Mouse (Mus musculus) spleen, postnatal 14 days (tissue): ENCODE data around the gene Rps9.
A peak's percentile ranks its signal among the peaks of the same experiment; 100 is the strongest.

Source experiments
- DNase-seq, 2 experiments: peaks; one replicate each; pipeline ENCODE4 v3.0.0; 2021 to 2022; ENCODE audit warnings: low spot score in 2 of 2

The Rps9 gene

DNA sequence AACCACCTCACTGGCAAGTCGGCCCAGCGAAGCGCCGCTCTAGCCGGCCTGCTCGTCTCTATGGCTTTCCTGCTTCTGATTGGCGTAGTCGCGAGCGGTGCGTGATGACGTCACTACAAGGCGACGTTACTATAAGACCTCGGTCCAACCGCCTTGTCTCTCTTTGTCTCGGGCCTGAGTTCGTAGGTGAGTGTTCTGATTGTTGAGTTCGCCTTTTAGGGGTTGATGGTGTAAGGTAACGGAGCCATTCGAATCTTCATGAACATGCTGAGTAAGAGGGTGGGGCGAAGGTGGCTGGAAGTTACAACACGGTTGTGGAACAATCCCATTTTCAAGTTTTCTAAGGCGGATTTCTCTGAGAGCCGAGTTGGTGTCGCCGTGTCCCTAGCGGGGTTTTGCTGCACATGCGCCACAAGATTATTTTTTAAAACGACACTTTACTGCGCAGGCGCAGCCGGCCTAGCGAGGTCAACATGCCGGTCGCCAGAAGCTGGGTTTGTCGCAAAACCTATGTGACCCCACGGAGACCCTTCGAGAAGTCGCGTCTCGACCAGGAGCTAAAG, at the start of gene Rps9:
Gene Rps9, plus strand, starts transcription at position 115 of the 563 bp plus-strand sequence.
- DNase-seq = peak; percentile 92 to 95

DNA sequence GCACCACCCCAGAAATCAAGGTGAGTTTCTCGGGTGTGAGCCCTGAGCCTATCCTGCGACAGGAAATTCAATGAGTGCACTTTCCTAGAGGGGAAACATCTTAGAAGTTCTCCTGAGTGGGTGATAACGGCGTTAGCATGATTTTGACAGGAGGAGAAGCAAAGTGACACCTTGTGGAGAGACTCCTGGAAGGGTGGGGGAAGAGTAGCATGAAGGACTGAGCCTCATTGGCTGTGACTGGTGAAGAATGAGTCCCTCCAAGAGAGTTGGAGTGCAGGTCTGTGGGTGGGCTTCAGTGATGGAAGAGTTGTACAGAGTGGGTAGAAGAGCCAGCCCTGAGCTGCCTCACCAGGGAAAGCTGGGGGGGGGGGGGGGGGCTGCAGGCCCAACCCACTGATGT, 46.8 kb upstream of the Rps9 start:
- no peak for DNase-seq

DNA sequence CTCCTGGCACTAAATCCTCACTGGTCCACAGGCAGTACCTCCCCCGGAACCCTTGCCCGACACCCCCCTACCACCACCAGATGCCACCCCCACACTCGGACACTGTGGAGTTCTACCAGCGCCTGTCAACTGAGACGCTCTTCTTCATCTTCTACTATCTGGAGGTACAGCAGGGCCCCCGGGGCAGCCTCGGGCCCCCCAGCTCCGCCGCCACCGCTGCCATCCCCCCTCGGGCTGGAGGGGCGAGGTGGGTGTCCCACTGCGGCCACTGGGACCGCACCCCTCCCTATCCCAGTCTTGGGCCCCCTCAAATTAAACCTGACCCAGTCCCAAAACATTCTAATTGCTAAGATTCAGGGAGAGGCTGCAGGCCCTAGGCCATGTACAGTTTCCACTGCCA, 45.2 kb upstream of the Rps9 start:
- DNase-seq = no peak

DNA sequence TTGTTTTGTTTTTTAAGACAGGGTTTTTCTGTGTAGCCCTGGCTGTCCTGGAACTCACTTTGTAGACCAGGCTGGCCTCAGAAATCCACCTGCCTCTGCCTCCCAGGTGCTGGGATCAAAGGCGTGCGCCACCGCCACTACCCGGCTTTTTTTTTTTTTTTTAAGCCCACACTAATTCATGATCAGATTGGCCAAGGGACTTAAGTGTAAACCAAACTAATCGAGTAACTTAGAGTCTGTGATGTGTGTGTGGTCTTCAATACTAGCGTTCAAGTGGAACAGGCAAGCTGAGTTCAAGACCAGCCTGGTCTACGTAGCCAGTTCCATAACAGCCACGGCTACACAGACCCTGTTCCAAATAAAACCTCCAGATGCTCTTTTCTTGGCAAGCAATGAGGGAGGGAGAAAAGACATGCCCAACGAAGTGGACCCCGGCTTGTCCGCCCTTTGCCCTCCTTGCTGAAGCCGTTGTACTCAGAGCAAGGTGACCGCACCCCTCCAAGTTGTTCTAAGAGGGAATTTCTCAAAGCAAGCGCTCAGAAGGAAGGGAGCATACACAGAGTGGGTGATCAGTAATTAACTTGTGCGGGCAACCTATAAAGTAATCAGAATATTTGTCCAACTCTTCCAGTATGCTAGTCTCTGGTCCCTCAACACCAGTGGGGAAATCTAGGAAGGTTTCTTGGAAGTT, 39.1 kb upstream of the Rps9 start:
- no peak for DNase-seq

DNA sequence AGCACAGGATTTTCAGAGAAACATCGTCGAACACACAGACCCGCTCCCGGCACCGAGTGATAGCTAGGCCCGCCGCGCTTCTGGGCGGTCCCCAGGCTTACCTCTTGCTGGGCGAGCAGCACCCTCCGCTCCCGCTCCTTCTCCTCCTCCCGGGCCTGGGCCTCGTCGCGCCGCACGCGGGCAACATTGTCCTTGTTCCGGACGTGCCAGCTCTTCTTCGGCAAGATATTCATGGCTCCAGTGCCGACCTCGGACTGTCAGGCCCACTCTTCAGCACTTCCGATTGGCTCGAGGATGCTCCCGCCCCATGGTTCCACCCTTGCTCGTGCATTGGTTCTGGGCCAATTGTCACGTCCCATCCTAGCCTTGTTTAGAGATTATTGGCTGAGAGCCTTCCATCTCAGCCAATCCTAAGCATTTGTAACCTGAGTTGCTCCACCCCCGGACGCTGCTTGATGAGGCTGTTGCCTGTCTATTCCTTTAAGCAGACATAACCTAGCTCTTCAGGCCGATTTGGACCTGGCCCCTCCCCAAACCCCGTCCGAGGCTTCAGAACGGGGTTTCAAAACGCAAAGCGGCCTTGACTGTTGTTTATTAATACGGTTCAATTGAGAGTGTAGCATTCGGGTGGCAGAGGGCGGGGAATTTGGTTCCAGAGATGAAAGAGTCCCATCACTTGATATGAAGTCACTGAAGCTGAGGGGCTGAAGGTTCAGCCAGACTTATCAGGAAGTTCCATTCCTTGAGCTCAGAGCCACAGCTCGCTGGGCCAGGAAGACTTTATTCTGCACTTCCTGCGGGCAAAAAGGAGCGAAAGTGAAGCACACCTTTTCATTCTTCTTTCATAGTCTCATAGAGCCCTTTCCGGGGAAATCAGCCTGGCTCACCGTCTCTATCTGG, 38.3 kb upstream of the Rps9 start, which contains the start of gene Leng1:
Gene Leng1, minus strand, starts transcription at position 626 of the 900 bp plus-strand sequence.
- peak; percentile 84 to 86 for DNase-seq

DNA sequence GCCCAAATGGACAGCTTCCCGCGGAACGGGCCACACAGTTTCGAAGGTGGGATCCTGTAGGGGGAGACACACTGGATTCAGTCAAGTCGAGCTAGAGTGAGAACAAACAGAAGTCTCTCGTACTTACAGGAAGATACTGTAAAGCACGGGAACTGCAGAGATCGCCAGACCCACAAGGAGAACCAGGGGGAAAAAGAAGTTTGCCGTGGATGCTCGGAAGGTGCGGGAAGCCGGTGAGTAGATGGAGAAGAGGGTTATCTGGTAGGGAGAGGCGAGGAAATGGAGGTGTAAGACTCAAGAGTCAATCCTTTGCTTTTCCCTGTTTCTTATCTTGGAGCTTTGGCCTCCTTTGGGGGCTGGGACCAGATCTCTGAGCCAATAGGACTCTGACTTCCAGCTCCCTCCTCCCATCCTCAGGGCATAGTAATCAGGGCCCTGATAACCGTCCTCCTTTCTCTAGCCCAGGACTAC, 36.8 kb upstream of the Rps9 start:
- no peak for DNase-seq

DNA sequence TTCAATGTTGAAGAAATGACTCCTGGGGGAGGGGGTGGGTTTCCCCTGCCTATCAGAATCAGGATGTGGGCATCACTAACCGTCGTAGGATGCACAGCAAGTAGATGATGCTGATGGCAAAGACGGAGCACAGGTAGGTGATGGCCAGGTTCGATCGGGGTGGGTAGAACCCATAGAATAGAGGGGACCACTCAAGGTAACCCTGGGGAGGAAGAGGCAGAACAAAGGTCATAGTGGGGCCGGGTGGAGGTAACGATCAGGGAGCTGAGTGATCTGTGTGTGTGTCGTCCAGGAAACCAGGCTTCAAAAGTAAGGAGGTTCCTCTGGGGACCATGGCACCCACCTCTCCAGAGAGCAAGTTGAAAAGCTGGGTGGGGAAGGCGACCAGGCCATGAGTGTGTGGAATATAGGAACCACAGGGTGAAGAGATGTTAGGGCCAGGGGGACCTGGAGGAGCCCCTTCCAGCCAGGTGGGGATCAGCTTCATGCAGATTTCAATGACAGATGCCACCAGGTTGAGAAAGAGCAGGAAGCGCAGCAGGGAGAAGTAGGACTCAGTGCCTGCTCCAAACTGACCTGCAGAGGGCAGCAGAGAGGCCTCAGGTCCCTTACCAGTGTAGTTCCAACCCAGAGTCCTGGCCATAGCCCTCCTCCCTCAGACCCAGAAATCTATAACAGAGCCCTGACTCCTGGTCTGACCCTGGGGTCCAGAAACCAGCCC, 29.1 kb upstream of the Rps9 start:
- DNase-seq = peak; percentile 59 to 80

DNA sequence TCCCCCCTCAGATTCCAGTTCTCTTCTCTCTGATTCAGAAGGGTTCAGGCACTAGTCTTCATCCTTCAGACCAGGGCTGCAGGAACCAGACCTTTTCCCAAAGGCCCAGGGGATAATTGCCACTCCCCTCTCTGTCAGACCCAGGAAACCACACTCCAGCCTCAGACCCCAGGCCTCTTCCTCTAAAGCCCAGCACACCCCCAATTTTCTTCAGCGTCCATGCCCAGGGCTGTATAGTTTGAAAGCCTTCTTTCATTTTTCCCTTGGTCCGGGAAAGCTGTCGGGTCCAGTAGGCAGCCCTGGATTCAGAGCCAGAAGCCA, 28.6 kb upstream of the Rps9 start:
- no peak for DNase-seq

DNA sequence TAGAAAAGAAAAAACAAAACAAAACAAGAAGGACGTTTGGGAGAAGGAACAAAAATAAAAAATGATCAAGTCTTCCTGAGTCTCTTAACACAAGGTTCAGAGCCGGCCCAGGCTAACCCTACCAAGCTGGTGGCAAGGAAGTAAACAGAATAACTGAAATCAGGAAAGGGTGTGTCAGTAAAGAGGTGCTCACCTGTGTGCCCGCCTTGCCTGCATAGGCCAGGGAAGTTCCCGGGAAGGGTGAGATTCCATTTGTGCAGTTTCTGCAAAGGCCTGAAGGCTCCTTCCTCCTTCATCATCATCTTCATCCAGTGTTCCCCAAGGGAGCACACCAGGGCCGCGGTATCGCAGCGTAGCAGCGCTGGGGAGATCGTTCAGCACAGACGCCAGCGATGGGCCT, 27.4 kb upstream of the Rps9 start:
- DNase-seq = no peak

DNA sequence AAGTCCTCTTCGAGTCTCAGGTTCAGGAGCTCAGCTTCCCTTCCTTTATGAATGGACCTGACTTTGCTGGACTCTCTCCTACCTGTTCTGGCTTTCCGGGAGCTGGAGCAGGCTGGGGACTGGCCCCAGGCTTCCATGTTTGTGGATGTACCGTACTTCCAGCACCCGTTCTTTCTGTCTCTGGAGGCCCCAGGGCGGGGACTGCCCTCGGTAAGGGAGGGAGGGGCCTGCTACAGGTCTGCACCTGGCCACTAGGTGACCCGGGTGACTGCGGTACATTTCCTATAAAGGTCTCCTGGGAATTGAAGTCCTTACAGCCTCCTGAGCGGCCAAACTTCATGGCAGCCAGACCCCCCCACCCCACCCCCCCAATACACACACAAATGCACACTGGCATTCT, 26.5 kb upstream of the Rps9 start, which contains the start of gene Tmc4:
Gene Tmc4, minus strand, starts transcription at position 212 of the 400 bp plus-strand sequence.
- no peak for DNase-seq

DNA sequence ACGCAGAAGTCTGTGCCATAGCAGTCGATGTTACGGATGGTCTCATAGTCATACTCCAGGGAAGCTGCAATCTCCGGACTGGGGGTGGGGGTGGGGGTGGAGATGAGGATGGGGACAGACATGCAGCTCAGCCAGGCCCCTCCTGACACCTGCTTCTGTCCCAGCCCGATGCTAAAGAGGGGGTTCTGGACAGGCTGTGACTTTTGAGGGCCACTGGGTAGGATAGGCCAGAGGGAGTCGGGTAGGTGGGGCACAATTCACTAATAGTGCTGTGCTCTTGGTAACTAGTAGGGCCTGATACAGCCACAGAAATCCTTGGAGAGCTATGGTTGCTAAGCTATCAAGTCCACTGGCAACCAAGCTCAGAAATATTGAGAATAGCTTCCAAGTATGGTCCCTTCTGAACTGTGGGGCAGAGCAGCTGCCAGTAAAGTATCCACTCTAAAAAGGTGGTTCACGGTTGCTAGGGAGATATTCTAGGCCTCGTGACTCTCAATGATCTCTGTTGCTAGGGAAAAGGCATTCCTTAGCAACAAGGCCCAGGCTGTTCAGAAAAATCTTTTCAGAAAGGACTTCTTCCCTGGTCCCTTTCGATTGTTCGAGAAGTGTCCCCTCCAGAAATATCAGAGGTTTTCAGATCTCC, 19.8 kb upstream of the Rps9 start:
- no peak for DNase-seq

DNA sequence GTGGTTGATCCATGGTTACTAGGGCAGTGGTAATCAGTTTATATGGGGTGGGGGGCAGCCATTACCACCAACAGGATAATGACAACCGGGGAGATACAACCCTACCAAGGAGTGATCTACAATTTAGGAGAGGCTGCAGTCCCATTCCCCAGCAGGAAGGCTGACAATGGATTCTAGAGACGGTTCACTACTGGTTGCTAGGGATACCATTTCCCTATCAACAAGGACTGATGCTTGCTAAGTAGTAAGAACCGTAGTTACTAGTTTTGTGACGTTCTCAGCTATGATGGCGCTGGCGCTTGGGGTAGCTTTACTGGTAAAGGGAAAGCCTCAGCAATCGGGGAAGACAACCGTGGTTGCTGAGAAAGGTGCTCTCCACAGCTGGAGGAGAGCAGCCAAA, 19.1 kb upstream of the Rps9 start:
- DNase-seq = no peak

DNA sequence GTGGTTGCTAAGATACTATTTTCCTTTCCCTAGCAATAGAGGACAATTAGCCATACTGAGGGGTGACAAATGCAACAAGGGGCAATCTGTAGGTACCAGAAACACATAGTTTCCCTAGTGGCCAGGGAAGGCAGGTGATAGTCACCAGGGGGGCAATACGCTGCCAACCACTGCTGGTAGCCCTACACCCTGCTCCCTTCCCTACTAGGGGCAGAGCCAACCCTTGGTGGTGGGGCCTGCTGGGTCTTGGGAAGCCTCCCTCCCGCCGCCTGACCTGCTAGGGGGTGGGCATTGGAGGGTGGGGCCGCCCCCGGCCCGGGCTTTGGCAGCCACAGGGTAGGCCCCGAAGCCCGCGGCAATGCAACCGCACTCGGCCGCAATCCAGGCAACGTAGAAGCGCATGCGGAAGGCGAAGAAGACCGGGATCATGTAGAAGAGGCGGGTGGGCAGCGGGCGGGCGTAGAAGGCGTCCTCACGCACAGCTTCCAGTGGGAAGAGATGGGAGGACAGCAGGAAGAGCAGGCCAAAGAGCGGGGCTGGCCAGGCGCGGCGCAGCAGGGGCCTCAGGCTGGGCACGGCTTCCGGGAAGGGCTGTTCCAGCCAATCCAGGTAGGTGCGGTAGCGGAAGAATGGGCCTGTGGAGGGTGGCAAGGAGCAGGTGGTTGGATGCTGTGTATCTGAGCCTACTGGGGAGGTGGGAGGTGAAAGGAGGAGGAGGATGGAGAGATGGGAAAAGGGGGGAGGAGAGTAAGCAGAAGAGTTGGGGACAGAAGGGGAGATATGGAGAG, 18.2 kb upstream of the Rps9 start:
- no peak for DNase-seq

DNA sequence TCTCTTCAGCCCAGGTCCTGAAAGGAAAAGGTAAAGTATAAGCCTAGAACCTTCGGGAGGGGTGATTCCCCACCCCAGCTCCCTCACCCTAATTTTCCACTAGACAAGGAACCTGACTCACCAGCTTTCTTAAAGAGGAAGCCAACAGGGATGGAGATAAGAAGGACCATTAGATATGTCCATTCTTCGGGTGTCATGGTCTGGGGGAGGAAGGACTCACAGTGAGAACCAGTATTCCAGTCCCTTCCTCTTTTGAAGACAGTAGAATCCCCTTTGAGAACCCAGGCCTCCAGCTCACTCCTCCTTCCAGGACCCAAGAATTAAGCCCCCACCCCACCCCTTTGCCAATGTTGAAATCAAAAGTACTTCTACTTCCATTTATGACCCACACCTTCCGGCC, 11.9 kb upstream of the Rps9 start:
- no peak for DNase-seq

DNA sequence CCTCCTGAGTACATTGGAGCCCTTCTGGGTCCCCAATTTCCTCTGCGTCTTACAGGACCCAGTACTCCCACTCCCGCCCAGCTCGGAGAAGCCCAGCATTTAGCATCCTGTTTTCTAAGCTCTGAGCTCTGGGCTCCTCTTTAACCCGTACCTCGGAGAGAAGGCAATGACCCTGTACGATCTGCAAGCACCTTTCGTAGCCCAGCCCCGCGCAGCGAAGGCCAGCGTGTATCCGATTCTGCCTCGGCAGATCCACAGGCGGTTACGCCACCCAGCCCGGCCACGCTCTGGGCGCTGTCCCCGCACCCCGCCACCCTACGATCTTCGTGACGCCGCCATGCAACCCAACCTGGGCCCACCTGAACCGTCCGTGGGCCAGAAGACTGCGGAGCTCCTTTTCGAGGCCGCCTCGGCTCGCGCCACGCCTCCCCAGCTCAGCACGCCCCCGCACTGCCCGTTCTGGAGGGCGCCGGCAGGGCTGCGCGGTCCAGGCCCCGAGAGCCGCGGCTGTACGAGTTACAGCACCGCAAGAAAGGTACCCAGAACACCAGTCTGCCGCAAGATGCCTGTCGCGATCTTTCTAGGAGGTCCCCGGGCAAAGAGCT, 11.3 kb upstream of the Rps9 start, which contains the start of gene Tsen34:
Gene Tsen34, plus strand, starts transcription at position 482 of the 605 bp plus-strand sequence.
- DNase-seq = no peak

DNA sequence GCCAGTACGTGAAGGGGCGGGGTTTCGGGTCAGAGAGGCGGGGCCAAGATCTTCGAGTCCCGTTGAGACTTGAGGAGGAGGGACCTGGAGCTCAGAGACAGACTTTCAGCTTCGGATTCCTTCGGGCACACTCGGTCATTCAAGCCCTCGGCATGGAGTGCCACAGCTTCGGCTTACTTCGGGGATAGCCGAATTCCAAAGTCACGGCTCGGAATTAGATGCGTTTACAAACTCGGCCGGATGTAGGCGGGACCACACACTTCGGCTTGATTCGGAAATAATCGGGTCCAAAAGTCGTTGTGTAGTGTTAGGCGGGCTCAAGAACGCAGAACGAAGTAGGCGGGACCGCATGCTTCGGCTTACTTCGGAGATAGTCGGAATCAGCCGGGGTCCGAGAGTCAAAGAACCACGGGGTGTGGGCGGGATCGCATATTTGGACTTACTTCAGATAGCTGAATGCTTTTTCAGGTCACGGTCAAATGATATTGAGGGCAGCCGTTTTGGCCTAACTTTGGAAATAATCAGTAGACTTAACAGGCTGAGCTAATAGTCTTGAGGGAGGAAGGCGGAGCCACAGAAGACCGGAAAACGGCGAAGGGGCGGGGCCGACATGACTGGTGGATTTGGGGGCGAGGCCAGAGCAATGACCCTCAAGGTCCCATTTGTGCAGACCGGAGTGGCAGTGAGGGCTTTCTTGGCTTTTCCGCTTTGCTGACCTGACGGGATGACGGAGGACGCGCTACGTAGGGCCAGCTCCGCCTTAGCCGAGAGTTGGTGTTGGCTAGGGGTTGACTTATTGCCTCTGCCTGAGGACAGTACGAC, 10.6 kb upstream of the Rps9 start, which contains the start of gene Mboat7:
Gene Mboat7, minus strand, starts transcription at position 537 of the 822 bp plus-strand sequence.
- peak; percentile 93 for DNase-seq

DNA sequence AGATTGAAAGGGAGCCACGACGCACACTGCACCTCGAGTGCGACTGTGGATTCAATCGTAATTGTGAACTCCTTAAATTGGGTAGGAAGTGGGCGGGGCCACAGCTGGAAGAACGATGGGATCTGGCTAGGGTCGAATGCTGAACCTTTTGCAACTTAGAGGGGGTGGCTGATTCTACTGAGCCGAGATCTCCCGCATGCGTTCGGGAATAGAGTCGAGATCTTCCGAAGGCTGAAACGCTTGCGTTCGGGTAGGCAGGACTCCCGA, 10.1 kb upstream of the Rps9 start:
- no peak for DNase-seq

DNA sequence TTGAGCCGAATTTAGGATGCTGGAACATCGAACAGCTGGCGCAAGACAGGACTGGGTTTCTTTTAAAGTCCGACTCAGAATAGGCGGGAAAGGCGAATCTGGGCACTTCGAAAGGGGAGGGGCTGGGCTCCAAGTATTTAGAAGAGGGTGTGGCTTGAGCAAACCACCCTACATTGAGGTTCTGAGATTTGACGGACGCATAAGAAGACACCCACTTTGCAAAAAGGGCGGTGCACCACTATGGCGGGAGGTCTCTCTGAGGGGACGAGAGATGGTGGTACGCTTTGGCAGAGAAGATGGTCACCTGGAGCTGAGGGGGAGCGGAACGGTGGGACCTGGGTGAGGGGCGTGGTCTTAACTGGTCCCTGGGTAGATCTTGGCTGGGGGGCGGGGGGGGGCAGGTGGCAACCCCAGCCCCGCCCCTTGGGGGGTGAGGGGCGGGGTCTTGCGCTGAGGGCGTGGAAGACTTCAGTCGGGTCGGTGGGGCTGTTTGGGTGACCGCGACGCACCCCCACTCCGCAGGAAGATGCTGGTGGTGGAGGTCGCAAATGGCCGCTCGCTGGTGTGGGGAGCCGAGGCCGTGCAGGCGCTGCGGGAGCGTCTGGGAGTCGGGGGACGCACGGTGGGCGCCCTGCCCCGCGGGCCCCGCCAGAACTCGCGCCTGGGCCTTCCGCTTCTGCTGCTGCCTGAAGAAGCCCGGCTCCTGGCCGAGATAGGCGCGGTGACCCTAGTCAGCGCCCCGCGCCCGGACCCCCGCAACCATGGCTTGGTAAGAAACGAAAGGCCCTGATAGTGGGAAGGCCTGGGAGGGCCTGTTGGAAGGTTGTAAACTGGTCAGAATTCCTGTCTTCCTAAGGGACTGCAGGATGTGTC, 9.5 kb upstream of the Rps9 start:
- peak in 1 of 2 experiments; percentile 33 for DNase-seq
